Mouse (Mus musculus) limb, embryonic 15.5 days (tissue): Measurements from ENCODE around the gene Sos2. TPM values are rescaled to one million over a fixed set of nuclear protein-coding genes. Genes with fewer than 3 reads are reported as not detected.

ENCODE experiments used
- microRNA-seq: library from miRNA; unstranded; fragments of <30 nt; microRNA quantifications from one replicate; pipeline ENCODE4, GENCODE M21; 2016
- polyA plus RNA-seq: library from polyadenylated mRNA; unstranded; fragments of >200 nt; fragmentation: Nextera tagmentation; extraction: Ambion mirVana; gene quantifications from 2 replicates; pipeline ENCODE4 v1.2.1, GENCODE M21; 2015

Sos2 gene
- polyA plus RNA-seq, 1 experiment from 2014 or later = 10.1 TPM

Small RNA genes lying within 50 kb of the gene (microRNA-seq; reads per million reads assigned to microRNA genes)
- gene Gm23018 = not detected

Other genes with a start within 250 kb of the Sos2 start
- 29.4 TPM in 2 replicates for gene Vcpkmt, start 98.8 kb downstream of the Sos2 start, polyA plus RNA-seq
- 18.0 and 22.7 TPM in 2 replicates for gene L2hgdh, start 43.0 kb upstream of the Sos2 start, polyA plus RNA-seq
- gene Atp5s, start 43.1 kb upstream of the Sos2 start, polyA plus RNA-seq = 28.3 and 28.8 TPM in 2 replicates
- 1.4 and 1.5 TPM in 2 replicates for gene Cdkl1, start 109.4 kb upstream of the Sos2 start, polyA plus RNA-seq
- gene Atl1, start 210.8 kb upstream of the Sos2 start, polyA plus RNA-seq = 4.2 and 6.5 TPM in 2 replicates
- 33.1 and 38.1 TPM in 2 replicates for gene Map4k5, start 211.3 kb upstream of the Sos2 start, polyA plus RNA-seq